Mouse (Mus musculus) ES-Bruce4 (cell line): ENCODE results near the gene St8sia1.

ENCODE experiments used
- CTCF ChIP-seq: IDR thresholded peaks from one replicate; pipeline ENCODE4 v1.8.1; 2011; ENCODE audit warnings: low read depth, low read length
- POLR2A ChIP-seq: IDR thresholded peaks from one replicate; pipeline ENCODE4 v1.8.1; 2011; ENCODE audit warnings: low read length; ENCODE audit not compliant: insufficient read depth

- no peak for TF ChIP-seq CTCF
- TF ChIP-seq POLR2A = no peak
These were observed 103.9 kb downstream of the St8sia1 start for GRCm38 (mm10) chr6:142860396-142860795.
